Mouse (Mus musculus) hindlimb bud, embryonic 11.5 days (tissue): ENCODE results near the gene Hcfc2.

ENCODE experiments used
- DNase-seq: peaks from one replicate; pipeline ENCODE4 v3.0.0-alpha.2; 2012; ENCODE audit warnings: low read depth, low spot score; ENCODE audit errors: extremely low spot score

Hcfc2 gene

GRCm38 (mm10) chr10:82699296-82699941 lies 3.5 kb downstream of the Hcfc2 start:
- DNase-seq, result no peak

- no peak for DNase-seq
Measured at GRCm38 (mm10) chr10:82741354-82741753, 45.4 kb downstream of the Hcfc2 start.

GRCm38 (mm10) chr10:82741876-82742275 lies 45.9 kb downstream of the Hcfc2 start:
- DNase-seq, result no peak

GRCm38 (mm10) chr10:82742578-82742977 lies 46.6 kb downstream of the Hcfc2 start:
- DNase-seq, result no peak

- no peak for DNase-seq
Measured at GRCm38 (mm10) chr10:82744296-82744695, 48.3 kb downstream of the Hcfc2 start.

- no peak for DNase-seq
Measured at GRCm38 (mm10) chr10:82745301-82745700, 49.3 kb downstream of the Hcfc2 start.

- DNase-seq, result no peak
Measured at GRCm38 (mm10) chr10:82746988-82747850, 51.3 kb downstream of the Hcfc2 start.

GRCm38 (mm10) chr10:82750778-82751177 lies 54.8 kb downstream of the Hcfc2 start:
- no peak for DNase-seq

GRCm38 (mm10) chr10:82752921-82753320 lies 57.0 kb downstream of the Hcfc2 start:
- DNase-seq, result no peak

GRCm38 (mm10) chr10:82754642-82755041 lies 58.7 kb downstream of the Hcfc2 start:
- no peak for DNase-seq

GRCm38 (mm10) chr10:82755213-82755890 lies 59.4 kb downstream of the Hcfc2 start:
- no peak for DNase-seq

GRCm38 (mm10) chr10:82756466-82756865 lies 60.5 kb downstream of the Hcfc2 start:
- DNase-seq, result no peak

GRCm38 (mm10) chr10:82757341-82757740 lies 61.4 kb downstream of the Hcfc2 start:
- no peak for DNase-seq

- DNase-seq, result no peak
Measured at GRCm38 (mm10) chr10:82758368-82758767, 62.4 kb downstream of the Hcfc2 start.

- no peak for DNase-seq
Measured at GRCm38 (mm10) chr10:82758878-82759277, 62.9 kb downstream of the Hcfc2 start.

- DNase-seq, result no peak
Measured at GRCm38 (mm10) chr10:82759706-82760105, 63.7 kb downstream of the Hcfc2 start.

GRCm38 (mm10) chr10:82761037-82761811 lies 65.3 kb downstream of the Hcfc2 start:
- no peak for DNase-seq

GRCm38 (mm10) chr10:82762756-82763681 lies 67.1 kb downstream of the Hcfc2 start:
- peak; percentile 14 for DNase-seq

- DNase-seq, result peak; percentile 88
Measured at GRCm38 (mm10) chr10:82763840-82764631, 68.1 kb downstream of the Hcfc2 start, which contains the start of gene Nfyb. Nfyb (minus strand) TSS chr10:82764144.
